Mouse (Mus musculus) stomach, adult 2 months (tissue): ENCODE results near the gene Cnot2. TPM values are rescaled to one million over a fixed set of nuclear protein-coding genes. Genes with fewer than 3 reads are reported as not detected.

ENCODE experiments used
- polyA plus RNA-seq: library from polyadenylated mRNA; depleted of rRNA; stranded (reverse); fragments of >200 nt; gene quantifications from 2 replicates; pipeline ENCODE4 v1.2.3, GENCODE M21; 2012; rRNA removed

Cnot2 gene
- 2.7 and 2.9 TPM in 2 replicates for polyA plus RNA-seq

DNA sequence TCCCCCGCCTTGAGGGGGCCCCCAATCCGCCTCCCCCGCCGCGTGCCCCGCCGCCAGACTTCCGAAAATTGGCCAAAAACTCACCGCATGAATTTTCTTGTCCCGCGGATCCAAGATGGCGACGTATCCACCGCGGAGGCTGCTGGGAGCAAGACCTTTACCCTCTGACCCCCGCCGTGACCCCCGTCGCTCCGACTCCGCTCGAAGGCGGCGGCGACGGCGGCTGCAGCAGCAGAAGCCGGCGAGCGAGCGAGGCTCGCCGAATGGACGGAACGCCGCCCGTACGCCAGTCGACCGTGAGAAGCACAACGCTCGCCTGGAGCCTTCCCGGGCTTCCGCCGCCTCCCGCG lies at the start of gene Cnot2:
Cnot2 (minus strand) TSS at position 143 of the 350 bp plus-strand sequence.

DNA sequence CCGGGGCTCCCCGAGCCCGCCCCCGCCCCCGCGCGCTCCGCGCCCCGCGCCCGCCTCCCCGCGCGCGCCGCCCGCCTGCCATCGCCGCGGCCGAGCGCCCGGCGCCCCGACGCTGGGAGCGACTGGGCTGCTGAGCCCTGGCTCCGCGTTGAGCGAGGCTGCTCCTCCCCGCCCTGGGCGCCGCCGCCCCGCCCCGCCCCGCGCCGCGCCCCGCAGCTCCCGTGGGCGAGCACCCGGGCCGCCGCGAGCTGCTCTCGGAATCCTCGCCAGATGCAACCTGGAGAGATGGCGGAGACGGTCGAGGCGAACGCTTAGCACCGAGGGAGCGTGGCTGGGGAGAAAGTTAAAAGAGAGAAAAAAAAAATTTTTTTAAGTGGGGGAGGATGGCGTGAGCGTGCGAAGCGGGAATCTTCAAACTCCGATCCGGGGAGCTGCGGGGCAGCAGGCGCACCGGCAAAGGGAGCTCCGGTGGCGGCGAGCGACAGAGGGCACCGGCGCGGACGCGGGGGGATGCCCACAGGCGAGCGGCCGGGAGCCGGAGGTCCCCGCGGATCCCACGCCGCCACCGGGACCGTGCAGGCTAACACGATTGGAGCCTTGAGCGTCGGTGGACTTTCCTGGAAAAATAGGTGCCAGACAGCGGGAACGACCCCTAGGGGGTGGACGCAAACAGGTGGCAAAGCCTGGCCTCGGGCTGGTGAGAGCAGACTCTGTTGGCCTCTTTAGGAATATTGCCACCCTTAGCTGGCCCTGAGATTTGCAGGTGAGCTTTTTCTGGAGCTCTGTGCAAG lies 107.4 kb downstream of the Cnot2 start, which contains the start of gene Kcnmb4:
Kcnmb4 (minus strand) TSS at position 120 of the 791 bp plus-strand sequence.

Other genes with a start within 250 kb of the Cnot2 start
- gene Kcnmb4, start 107.6 kb downstream of the Cnot2 start, polyA plus RNA-seq, result 4.8 and 7.9 TPM in 2 replicates